Mouse (Mus musculus) kidney, adult 8-10 months (tissue): ENCODE data around the gene Rpl18a.

Experiments
- DNase-seq, 2 experiments: peaks; one replicate each; pipeline ENCODE4 v3.0.0; 2022

Gene Rpl18a

GRCm38 (mm10) chr8:70879500-70879899, 17.7 kb downstream of the Rpl18a start:
- no peak for DNase-seq

GRCm38 (mm10) chr8:70878178-70878577, 19.0 kb downstream of the Rpl18a start:
- no peak for DNase-seq

GRCm38 (mm10) chr8:70876382-70876781, 20.8 kb downstream of the Rpl18a start:
- no peak for DNase-seq

- no peak for DNase-seq
Observed at GRCm38 (mm10) chr8:70874441-70874840, 22.8 kb downstream of the Rpl18a start.

- peak; percentile 95 for DNase-seq
Observed at GRCm38 (mm10) chr8:70873364-70873985, 23.7 kb downstream of the Rpl18a start, which contains the start of gene Ccdc124. Ccdc124 (minus strand) TSS chr8:70873935.

- no peak for DNase-seq
Observed at GRCm38 (mm10) chr8:70872643-70873363, 24.4 kb downstream of the Rpl18a start.

- DNase-seq, result no peak
Observed at GRCm38 (mm10) chr8:70871195-70871807, 25.9 kb downstream of the Rpl18a start.

GRCm38 (mm10) chr8:70869601-70870041, 27.6 kb downstream of the Rpl18a start:
- DNase-seq, result peak; percentile 78 to 86

GRCm38 (mm10) chr8:70869199-70869571, 28.0 kb downstream of the Rpl18a start:
- DNase-seq, result no peak

- peak; percentile 75 to 76 for DNase-seq
Observed at GRCm38 (mm10) chr8:70868559-70869198, 28.5 kb downstream of the Rpl18a start.

GRCm38 (mm10) chr8:70866566-70866965, 30.6 kb downstream of the Rpl18a start:
- DNase-seq, result no peak

- DNase-seq, result no peak
Observed at GRCm38 (mm10) chr8:70866001-70866520, 31.2 kb downstream of the Rpl18a start.

GRCm38 (mm10) chr8:70865350-70866000, 31.7 kb downstream of the Rpl18a start:
- DNase-seq, result peak; percentile 99

GRCm38 (mm10) chr8:70864712-70865221, 32.4 kb downstream of the Rpl18a start:
- DNase-seq, result no peak

GRCm38 (mm10) chr8:70863956-70864711, 33.1 kb downstream of the Rpl18a start:
- DNase-seq, result no peak

- DNase-seq, result no peak
Observed at GRCm38 (mm10) chr8:70862824-70863641, 34.2 kb downstream of the Rpl18a start, which contains the start of gene Kcnn1. Kcnn1 (minus strand) TSS chr8:70863258.

- no peak for DNase-seq
Observed at GRCm38 (mm10) chr8:70857516-70857915, 39.7 kb downstream of the Rpl18a start.

- peak; percentile 76 to 81 for DNase-seq
Observed at GRCm38 (mm10) chr8:70856541-70857197, 40.5 kb downstream of the Rpl18a start.

- no peak for DNase-seq
Observed at GRCm38 (mm10) chr8:70856028-70856427, 41.2 kb downstream of the Rpl18a start.

GRCm38 (mm10) chr8:70853863-70854262, 43.3 kb downstream of the Rpl18a start:
- DNase-seq, result no peak
